Mouse (Mus musculus) intestine, postnatal 0 days (tissue): ENCODE results near the gene Glt28d2. TPM values are rescaled to one million over a fixed set of nuclear protein-coding genes. Genes with fewer than 3 reads are reported as not detected.

ENCODE experiments used
- ATAC-seq: fragments of 200-750 bp; cut with Nextera tagmentation; 2 replicates; pipeline ENCODE4 v1.8.0; 2017; ENCODE audit warnings: mild to moderate bottlenecking, moderate TSS enrichment, moderate library complexity
- H3K27ac ChIP-seq: fragments of 300-500 bp; sonication (generic); 2 replicates; pipeline ENCODE4 v1.5.1; 2014; ENCODE audit warnings: mild to moderate bottlenecking, low read depth, low read length, moderate library complexity
- H3K27me3 ChIP-seq: fragments of 300-500 bp; sonication (generic); replicated peaks from 2 replicates; pipeline ENCODE4 v1.6.1; 2014; ENCODE audit warnings: low read length, mixed read lengths; ENCODE audit not compliant: control insufficient read depth, insufficient read depth
- H3K36me3 ChIP-seq: fragments of 300-500 bp; sonication (generic); 2 replicates; pipeline ENCODE4 v1.6.1; 2014; ENCODE audit warnings: mild to moderate bottlenecking, moderate library complexity; ENCODE audit not compliant: control insufficient read depth, insufficient read depth
- H3K4me1 ChIP-seq: fragments of 300-500 bp; sonication (generic); replicated peaks from 2 replicates; pipeline ENCODE4 v1.6.1; 2014; ENCODE audit warnings: antibody characterized with exemption, low read length, mixed read lengths; ENCODE audit not compliant: control insufficient read depth, insufficient read depth
- H3K4me2 ChIP-seq: fragments of 300-500 bp; sonication (generic); replicated peaks from 2 replicates; pipeline ENCODE4 v1.6.1; 2014; ENCODE audit warnings: low read depth, mild to moderate bottlenecking, moderate library complexity
- H3K4me3 ChIP-seq: fragments of 300-500 bp; sonication (generic); 2 replicates; pipeline ENCODE4 v1.5.1; 2014; ENCODE audit warnings: low read depth, low read length
- H3K9ac ChIP-seq: fragments of 300-500 bp; sonication (generic); 2 replicates; pipeline ENCODE4 v1.6.1; 2014; ENCODE audit warnings: mild to moderate bottlenecking, low read depth, low read length
- H3K9me3 ChIP-seq: fragments of 300-500 bp; sonication (generic); 2 replicates; pipeline ENCODE4 v1.6.1; 2016; ENCODE audit warnings: mixed run types; ENCODE audit not compliant: control insufficient read depth
- CTCF ChIP-seq: sonication (generic); IDR thresholded peaks from 2 replicates; pipeline ENCODE4 v1.5.1; 2016; ENCODE audit warnings: low read depth, mild to moderate bottlenecking, control low read depth, antibody characterized with exemption, moderate library complexity
- WGBS: fragments of 180-500 bp; shearing (Covaris S2); extraction: QIAGEN DNeasy Blood & Tissue Kit; methylation state at CpG from one replicate; pipeline ENCODE4 v1.1.7; 2014; 5-methylcytosine and 5-hydroxymethylcytosine counted together
- polyA plus RNA-seq: library from polyadenylated mRNA; unstranded; fragments of >200 nt; fragmentation: Nextera tagmentation; extraction: Ambion mirVana; gene quantifications from 2 replicates; pipeline ENCODE4 v1.2.1, GENCODE M21; 2015

Gene Glt28d2
- polyA plus RNA-seq, 1 experiment from 2014 or later, result 2.6 TPM

DNA sequence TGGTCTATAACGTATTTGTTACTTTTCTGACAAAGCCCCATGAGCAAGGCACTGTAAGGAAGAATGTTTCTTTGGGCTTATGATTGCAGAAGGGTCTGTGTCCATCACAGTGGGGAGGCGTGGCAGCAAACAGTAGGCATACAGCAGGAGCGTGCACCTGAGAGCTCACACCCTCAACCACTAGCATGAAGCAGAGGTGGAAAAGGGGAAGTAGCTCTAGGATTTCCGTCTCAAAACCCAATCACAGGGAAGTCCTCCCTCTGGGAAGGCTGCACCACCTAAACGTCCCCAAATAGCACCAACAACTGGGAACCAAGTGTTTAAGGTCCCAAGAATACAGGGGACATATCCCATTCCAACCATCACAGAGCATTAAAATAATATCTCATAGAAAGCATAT, 26.3 kb downstream of the Glt28d2 start:
- no peaks in the 10 kb centered on the region for H3K27me3 ChIP-seq
- no peak overlapping the region for H3K4me2 ChIP-seq
- WGBS, result 75% methylated on average over 5 of the region's 5 CpGs
- no peaks in the 10 kb centered on the region for H3K4me1 ChIP-seq
- no peak overlapping the region for H3K4me3 ChIP-seq
- no peak overlapping the region for H3K27ac ChIP-seq
- H3K9me3 ChIP-seq, result no peaks in the 10 kb centered on the region
- H3K36me3 ChIP-seq, result no peaks in the 10 kb centered on the region
- TF ChIP-seq CTCF, result no peak
- ATAC-seq, result no peak
- H3K9ac ChIP-seq, result no peak overlapping the region

DNA sequence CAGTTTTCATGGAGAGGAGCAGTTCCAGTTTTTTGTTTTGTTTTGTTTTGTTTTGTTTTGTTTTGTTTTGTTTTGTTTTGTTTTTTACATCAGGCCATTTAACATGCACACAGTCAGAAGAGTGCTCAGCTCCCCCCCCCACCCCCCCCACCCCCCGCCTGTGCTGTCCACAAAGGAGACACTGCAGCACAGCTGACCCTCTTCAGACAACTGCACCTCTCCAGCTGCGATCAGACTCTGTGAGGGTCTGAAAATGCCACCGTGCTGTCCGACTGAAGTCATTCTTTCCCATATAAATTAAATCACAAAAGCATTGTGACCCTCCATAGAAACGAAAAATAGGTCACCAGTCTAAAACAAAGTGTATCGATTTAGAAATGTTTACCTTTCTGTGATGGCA, 28.0 kb downstream of the Glt28d2 start:
- H3K27ac ChIP-seq, result no peak overlapping the region
- no peaks in the 10 kb centered on the region for H3K27me3 ChIP-seq
- no peak for TF ChIP-seq CTCF
- no peak overlapping the region for H3K4me3 ChIP-seq
- H3K4me1 ChIP-seq, result no peaks in the 10 kb centered on the region
- ATAC-seq, result no peak
- WGBS, result 75% methylated on average over 6 of the region's 6 CpGs
- H3K36me3 ChIP-seq, result no peaks in the 10 kb centered on the region
- no peaks in the 10 kb centered on the region for H3K9me3 ChIP-seq
- H3K9ac ChIP-seq, result no peak overlapping the region
- H3K4me2 ChIP-seq, result no peak overlapping the region

DNA sequence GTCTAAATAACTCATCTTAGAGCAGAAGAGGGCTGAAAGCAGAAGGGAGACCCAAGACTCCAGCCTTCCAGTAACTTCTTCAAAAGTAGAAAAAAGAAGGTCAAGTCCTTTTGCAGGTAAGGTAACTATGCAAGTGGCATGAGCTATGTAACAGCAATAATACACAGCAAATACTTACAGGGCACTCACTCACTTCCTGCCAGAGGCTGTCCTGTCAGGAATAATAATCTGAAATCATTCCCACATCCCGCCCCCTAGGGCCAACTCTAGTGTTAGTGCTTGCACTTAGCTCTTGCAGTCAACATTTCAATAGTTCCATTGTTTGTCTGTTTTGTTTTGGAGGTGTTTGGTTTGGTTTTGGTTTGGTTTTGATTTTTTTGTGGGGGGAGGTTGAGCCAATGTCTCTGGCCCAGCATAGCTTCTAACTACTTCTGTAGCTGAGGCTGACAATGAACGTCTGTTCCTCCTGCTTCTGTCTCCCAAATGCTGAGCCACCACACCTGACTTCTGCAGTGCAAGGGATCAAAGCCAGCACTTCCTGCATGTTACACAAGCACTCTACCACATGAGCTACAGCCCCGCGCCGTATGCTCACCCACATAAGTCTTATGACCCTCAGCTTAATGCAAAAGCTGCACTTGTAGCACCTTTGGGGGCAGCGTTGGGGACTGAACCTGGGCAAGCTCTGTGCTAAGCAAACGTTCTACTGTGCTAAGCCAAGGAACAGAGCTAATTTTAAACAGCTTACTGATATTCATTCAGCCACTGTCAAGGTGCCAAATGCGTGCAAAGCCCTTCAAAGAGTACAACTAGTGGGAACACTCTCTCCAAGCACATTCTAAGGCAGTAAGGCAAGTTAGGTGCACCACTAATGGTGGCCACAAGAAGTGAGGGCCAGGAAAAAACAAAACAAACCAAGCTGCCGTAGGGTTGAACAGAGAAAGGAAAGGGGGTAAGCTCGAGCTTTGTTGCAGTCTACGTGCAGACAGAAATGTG, 28.9 kb downstream of the Glt28d2 start:
- no peaks in the 10 kb centered on the region for H3K9me3 ChIP-seq
- no peaks in the 10 kb centered on the region for H3K36me3 ChIP-seq
- no peaks in the 10 kb centered on the region for H3K27me3 ChIP-seq
- TF ChIP-seq CTCF, result no peak
- no peak overlapping the region for H3K4me3 ChIP-seq
- no peaks in the 10 kb centered on the region for H3K4me1 ChIP-seq
- no peak overlapping the region for H3K27ac ChIP-seq
- no peak overlapping the region for H3K9ac ChIP-seq
- 65% methylated on average over 11 of the region's 11 CpGs for WGBS
- H3K4me2 ChIP-seq, result no peak overlapping the region
- no peak for ATAC-seq

DNA sequence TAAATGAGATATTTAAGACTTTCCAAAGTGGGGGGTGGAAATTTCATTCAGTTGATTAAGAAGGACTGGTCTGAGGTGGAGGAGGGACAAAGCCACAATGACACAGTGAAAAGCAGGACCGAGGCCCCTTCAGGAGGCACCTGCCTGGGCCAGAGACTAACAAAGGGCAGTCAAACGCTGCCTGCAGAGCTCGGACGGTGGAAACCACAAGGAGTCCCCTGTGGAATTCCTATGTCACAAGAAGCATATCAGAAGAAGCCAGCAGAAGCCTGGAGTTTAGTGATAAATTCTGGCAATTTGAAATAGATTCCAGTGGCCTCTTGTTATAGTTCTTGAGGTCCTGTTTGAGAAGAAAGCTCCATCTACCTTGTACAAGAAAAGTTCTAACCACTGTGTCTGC, 30.2 kb downstream of the Glt28d2 start:
- no peaks in the 10 kb centered on the region for H3K4me1 ChIP-seq
- no peaks in the 10 kb centered on the region for H3K27me3 ChIP-seq
- H3K27ac ChIP-seq, result no peak overlapping the region
- H3K4me3 ChIP-seq, result no peak overlapping the region
- H3K36me3 ChIP-seq, result no peaks in the 10 kb centered on the region
- H3K4me2 ChIP-seq, result no peak overlapping the region
- 69% methylated on average over 4 of the region's 4 CpGs for WGBS
- no peaks in the 10 kb centered on the region for H3K9me3 ChIP-seq
- no peak overlapping the region for H3K9ac ChIP-seq
- ATAC-seq, result no peak
- TF ChIP-seq CTCF, result no peak

DNA sequence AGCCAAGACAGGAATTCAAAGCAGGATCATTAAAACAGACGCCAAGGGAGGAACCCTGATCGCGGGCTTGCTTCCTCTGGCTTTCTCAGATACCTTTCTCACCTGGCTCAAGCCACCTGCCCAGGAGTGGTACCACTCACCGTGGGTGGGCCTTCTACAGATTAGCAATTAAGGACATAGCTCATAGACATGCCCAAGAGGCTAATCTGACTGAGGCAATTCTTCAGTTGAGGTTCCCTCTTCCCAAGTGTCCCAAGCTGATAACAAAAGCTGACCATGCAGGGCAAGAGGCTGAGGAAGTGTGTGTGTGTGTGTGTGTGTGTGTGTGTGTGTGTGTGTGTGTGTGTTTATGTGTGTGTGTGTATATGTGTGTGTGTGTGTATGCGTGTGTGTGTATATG, 31.4 kb downstream of the Glt28d2 start:
- no peak for ATAC-seq
- no peak overlapping the region for H3K4me3 ChIP-seq
- H3K36me3 ChIP-seq, result no peaks in the 10 kb centered on the region
- no peaks in the 10 kb centered on the region for H3K9me3 ChIP-seq
- H3K27me3 ChIP-seq, result no peaks in the 10 kb centered on the region
- H3K4me1 ChIP-seq, result no peaks in the 10 kb centered on the region
- no peak overlapping the region for H3K4me2 ChIP-seq
- 78% methylated on average over 5 of the region's 5 CpGs for WGBS
- H3K27ac ChIP-seq, result no peak overlapping the region
- H3K9ac ChIP-seq, result no peak overlapping the region
- TF ChIP-seq CTCF, result no peak

DNA sequence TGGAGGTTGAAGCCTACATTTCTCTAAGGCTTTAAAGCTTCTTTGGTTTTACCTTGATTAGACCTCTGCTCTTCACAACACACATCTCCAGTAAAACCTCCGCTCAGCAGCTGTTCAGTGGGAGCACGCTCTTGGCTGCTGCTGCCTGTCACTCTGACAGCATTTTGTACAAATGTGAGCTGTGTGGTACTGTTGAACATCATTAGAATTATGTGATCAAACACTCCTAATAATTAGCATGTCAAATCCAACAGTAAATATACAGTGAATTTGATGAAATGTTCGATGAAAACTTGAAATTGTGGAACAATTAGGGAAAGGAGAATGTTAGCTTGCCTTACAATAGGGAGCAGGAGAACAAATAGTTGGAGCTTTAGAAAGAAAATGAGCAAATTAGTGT, 32.3 kb downstream of the Glt28d2 start:
- no peak overlapping the region for H3K4me2 ChIP-seq
- H3K36me3 ChIP-seq, result no peaks in the 10 kb centered on the region
- no peak for TF ChIP-seq CTCF
- no peaks in the 10 kb centered on the region for H3K9me3 ChIP-seq
- no peaks in the 10 kb centered on the region for H3K27me3 ChIP-seq
- H3K27ac ChIP-seq, result no peak overlapping the region
- H3K9ac ChIP-seq, result no peak overlapping the region
- H3K4me1 ChIP-seq, result no peaks in the 10 kb centered on the region
- WGBS, result 98% methylated on average over 3 of the region's 3 CpGs
- ATAC-seq, result no peak
- H3K4me3 ChIP-seq, result no peak overlapping the region
